Mouse (Mus musculus) cerebellum, adult 2 months (tissue): ENCODE data around the gene Foxs1. TPM values are rescaled to one million over a fixed set of nuclear protein-coding genes. Genes with fewer than 3 reads are reported as not detected.

ENCODE experiments used
- DNase-seq, 2 experiments: peaks; one replicate each; pipeline ENCODE4 v3.0.0; 2021
- H3K27ac ChIP-seq: fragments of 200-500 bp; 2 replicates; pipeline ENCODE4 v1.5.1; 2012; ENCODE audit warnings: low read length, control low read depth, inconsistent platforms; ENCODE audit not compliant: insufficient read depth
- H3K27me3 ChIP-seq: fragments of 200-500 bp; 2 replicates; pipeline ENCODE4 v1.6.1; 2012; ENCODE audit warnings: inconsistent platforms, mild to moderate bottlenecking, low read length, moderate library complexity; ENCODE audit not compliant: control insufficient read depth, insufficient read depth
- H3K4me1 ChIP-seq: fragments of 200-500 bp; 2 replicates; pipeline ENCODE4 v1.6.1; 2011; ENCODE audit warnings: low read length; ENCODE audit not compliant: control insufficient read depth, insufficient read depth
- H3K4me3 ChIP-seq: fragments of 200-500 bp; replicated peaks from 2 replicates; pipeline ENCODE3; 2011; ENCODE audit warnings: mild to moderate bottlenecking, low read depth, low read length, control low read depth; ENCODE audit not compliant: insufficient read depth
- CTCF ChIP-seq: fragments of 200-500 bp; IDR thresholded peaks from 2 replicates; pipeline ENCODE4 v1.5.1; 2011; ENCODE audit warnings: low read depth, mild to moderate bottlenecking, control low read depth, low read length, moderate library complexity, borderline replicate concordance; ENCODE audit not compliant: insufficient read depth
- POLR2A ChIP-seq: fragments of 200-500 bp; IDR thresholded peaks from 2 replicates; pipeline ENCODE4 v1.6.1; 2011; ENCODE audit warnings: low read length, control low read depth, borderline replicate concordance; ENCODE audit not compliant: insufficient read depth
- WGBS: fragments of 180-500 bp; shearing (Covaris S2); methylation state at CpG from one replicate; pipeline ENCODE4 v1.1.7; 2018; 5-methylcytosine and 5-hydroxymethylcytosine counted together
- polyA plus RNA-seq: library from polyadenylated mRNA; depleted of rRNA; stranded (reverse); fragments of >200 nt; gene quantifications from 2 replicates; pipeline ENCODE4 v1.2.3, GENCODE M21; 2012; rRNA removed

Foxs1 gene
- polyA plus RNA-seq, 1 experiment = 1.2 TPM

DNA sequence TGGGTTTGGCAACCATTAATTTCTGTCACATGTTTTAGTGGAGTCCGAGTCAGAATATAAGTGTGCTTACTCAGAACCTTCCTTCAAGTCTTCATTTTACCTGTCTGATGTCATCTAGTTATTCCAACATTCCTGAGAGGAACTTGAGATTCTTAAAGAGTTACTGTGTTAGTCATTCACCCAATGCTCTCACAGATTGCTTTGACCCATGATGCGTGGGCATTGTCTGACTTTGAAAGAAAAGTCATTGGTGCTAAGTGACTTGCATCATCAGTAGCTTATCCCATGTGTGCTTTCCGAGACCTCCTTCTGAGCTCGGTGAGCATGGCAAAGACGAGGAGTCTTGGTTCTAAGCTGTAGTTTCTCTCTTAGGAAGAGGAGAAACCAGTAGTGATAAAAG, 44.2 kb downstream of the Foxs1 start:
- 83% methylated on average over 5 of the region's 5 CpGs for WGBS
- H3K27me3 ChIP-seq = no peaks in the 10 kb centered on the region

DNA sequence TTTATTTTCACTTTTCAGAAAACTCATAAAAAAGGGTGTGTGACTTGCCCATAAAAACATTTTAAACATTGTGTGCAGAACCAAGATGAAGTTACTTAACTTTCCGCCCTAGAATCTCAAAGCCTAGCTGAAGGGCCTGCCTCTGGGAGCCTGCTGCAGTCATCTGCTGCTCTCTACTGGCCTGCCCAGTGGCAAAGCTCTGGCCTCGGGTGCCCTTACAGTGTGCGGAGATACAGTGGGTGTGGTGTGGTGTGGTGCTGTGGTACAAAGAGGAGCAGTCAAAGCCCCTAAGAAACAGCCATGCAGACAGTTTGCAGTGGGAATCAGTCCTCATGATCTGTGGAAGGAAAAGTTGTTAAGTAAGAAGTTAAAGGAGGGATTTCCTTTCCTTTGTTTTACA, 45.8 kb downstream of the Foxs1 start:
- TF ChIP-seq CTCF (no peak), POLR2A (no peak)
- no peak for DNase-seq
- Histone ChIP-seq H3K27me3 (no peaks in the 10 kb centered on the region), H3K27ac (no peak overlapping the region), H3K4me1 (no peaks in the 10 kb centered on the region), H3K4me3 (no peak overlapping the region)
- 87% methylated on average over 3 of the region's 3 CpGs for WGBS

More for the DNA sequence above, 44.2 kb downstream of the Foxs1 start:
- H3K4me3 ChIP-seq = no peak overlapping the region
- no peaks in the 10 kb centered on the region for H3K4me1 ChIP-seq
- TF ChIP-seq POLR2A (no peak), CTCF (no peak)
- H3K27ac ChIP-seq = no peak overlapping the region
- DNase-seq = no peak

DNA sequence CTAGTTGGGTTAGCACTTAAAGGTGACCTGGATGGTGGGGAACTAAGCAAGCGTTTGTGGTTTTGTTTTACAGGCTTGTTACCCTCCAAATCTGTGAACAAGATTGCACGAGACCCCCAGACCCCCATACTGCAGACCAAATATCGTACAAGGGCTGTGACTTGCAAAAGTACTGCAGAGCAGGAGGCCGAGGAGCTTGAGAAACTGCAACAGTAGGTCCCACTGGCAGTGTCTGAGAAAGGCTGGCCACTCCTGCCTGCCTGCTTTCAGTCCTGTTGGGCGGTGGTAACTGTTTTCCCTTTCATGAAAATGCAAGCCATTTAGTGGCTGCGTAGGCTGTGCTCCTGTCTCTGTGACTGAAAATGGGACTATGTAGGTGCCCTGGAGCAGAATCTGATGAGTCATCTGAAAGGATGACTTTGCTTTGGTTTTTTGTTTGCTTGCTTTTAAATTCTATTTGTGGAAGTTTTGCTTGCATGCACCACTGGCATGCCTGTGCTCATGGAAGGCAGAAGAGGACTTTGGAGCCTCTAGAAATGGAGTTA, 48.8 kb downstream of the Foxs1 start:
- Histone ChIP-seq H3K4me3 (no peak overlapping the region), H3K4me1 (no peaks in the 10 kb centered on the region), H3K27ac (no peak overlapping the region), H3K27me3 (no peaks in the 10 kb centered on the region)
- TF ChIP-seq POLR2A (no peak), CTCF (no peak)
- WGBS = 92% methylated on average over 6 of the region's 6 CpGs
- DNase-seq = no peak

Other genes starting within 250 kb of the Foxs1 start
- gene Mcts2, start 246.2 kb downstream of the Foxs1 start, polyA plus RNA-seq = 19.2 and 19.9 TPM in 2 replicates
- 63.8 and 68.7 TPM in 2 replicates for gene Id1, start 197.0 kb downstream of the Foxs1 start, polyA plus RNA-seq
- gene Cox4i2, start 179.0 kb downstream of the Foxs1 start, polyA plus RNA-seq = 9.2 and 9.7 TPM in 2 replicates
- gene Bcl2l1, start 101.5 kb downstream of the Foxs1 start, polyA plus RNA-seq = 141 and 142 TPM in 2 replicates
- 1.2 TPM in 2 replicates for gene Tpx2, start 85.2 kb downstream of the Foxs1 start, polyA plus RNA-seq
- not detected in 2 replicates for gene Mylk2, start 21.9 kb downstream of the Foxs1 start, polyA plus RNA-seq
- 73.1 and 73.6 TPM in 2 replicates for gene Dusp15, start 18.5 kb upstream of the Foxs1 start, polyA plus RNA-seq
- 4.6 and 4.8 TPM in 2 replicates for gene Ttll9, start 29.3 kb upstream of the Foxs1 start, polyA plus RNA-seq
- 131 and 133 TPM in 2 replicates for gene Pdrg1, start 82.2 kb upstream of the Foxs1 start, polyA plus RNA-seq
- gene Xkr7, start 98.6 kb upstream of the Foxs1 start, polyA plus RNA-seq = 9.5 and 11.6 TPM in 2 replicates
- gene Ccm2l, start 132.7 kb upstream of the Foxs1 start, polyA plus RNA-seq = 9.0 and 11.4 TPM in 2 replicates
- 1.2 and 1.4 TPM in 2 replicates for gene Hck, start 175.3 kb upstream of the Foxs1 start, polyA plus RNA-seq
- gene Tm9sf4, start 228.1 kb upstream of the Foxs1 start, polyA plus RNA-seq = 78.6 and 82.5 TPM in 2 replicates